Mouse (Mus musculus) embryonic facial prominence, embryonic 12.5 days (tissue): ENCODE measurements around the gene Acadsb. TPM values are rescaled to one million over a fixed set of nuclear protein-coding genes. Genes with fewer than 3 reads are reported as not detected.

Source experiments
- ATAC-seq: fragments of 200-750 bp; cut with Nextera tagmentation; 2 replicates; pipeline ENCODE4 v1.8.0; 2017; ENCODE audit not compliant: insufficient number of reproducible peaks, insufficient read depth, low FRiP score, low TSS enrichment
- H3K27ac ChIP-seq: fragments of 300-500 bp; sonication (generic); 2 replicates; pipeline ENCODE4 v1.5.1; 2016; ENCODE audit warnings: mild to moderate bottlenecking
- H3K27me3 ChIP-seq: fragments of 300-500 bp; sonication (generic); 2 replicates; pipeline ENCODE4 v1.6.1; 2016; ENCODE audit warnings: mild to moderate bottlenecking, moderate library complexity
- H3K36me3 ChIP-seq: fragments of 300-500 bp; sonication (generic); 2 replicates; pipeline ENCODE4 v1.6.1; 2016; ENCODE audit warnings: mild to moderate bottlenecking
- H3K4me1 ChIP-seq: fragments of 300-500 bp; sonication (generic); 2 replicates; pipeline ENCODE4 v1.6.1; 2016
- H3K4me2 ChIP-seq: fragments of 300-500 bp; sonication (generic); replicated peaks from 2 replicates; pipeline ENCODE4 v1.6.1; 2016; ENCODE audit warnings: mild to moderate bottlenecking, moderate library complexity
- H3K4me3 ChIP-seq: fragments of 300-500 bp; sonication (generic); 2 replicates; pipeline ENCODE4 v1.5.1; 2016; ENCODE audit warnings: mild to moderate bottlenecking
- H3K9ac ChIP-seq: fragments of 300-500 bp; sonication (generic); 2 replicates; pipeline ENCODE4 v1.6.1; 2016; ENCODE audit warnings: mild to moderate bottlenecking, moderate library complexity
- H3K9me3 ChIP-seq: fragments of 300-500 bp; sonication (generic); 2 replicates; pipeline ENCODE4 v1.6.1; 2016; ENCODE audit warnings: mild to moderate bottlenecking, moderate library complexity
- WGBS: fragments of 180-500 bp; shearing (Covaris S2); methylation state at CpG from one replicate; pipeline ENCODE4 v1.1.7; 2016; 5-methylcytosine and 5-hydroxymethylcytosine counted together
- polyA plus RNA-seq: library from polyadenylated mRNA; unstranded; fragments of >200 nt; fragmentation: Nextera tagmentation; extraction: Ambion mirVana; gene quantifications from 2 replicates; pipeline ENCODE4 v1.2.1, GENCODE M21; 2016

Acadsb gene
- polyA plus RNA-seq, 1 experiment from 2014 or later: 116 TPM

- ATAC-seq: no peak
- Histone ChIP-seq H3K4me1 (no peaks in the 10 kb centered on the region), H3K27me3 (no peaks in the 10 kb centered on the region), H3K9ac (no peak overlapping the region), H3K27ac (no peak overlapping the region), H3K4me2 (no peak overlapping the region), H3K36me3 (no peaks in the 10 kb centered on the region), H3K4me3 (no peak overlapping the region), H3K9me3 (no peaks in the 10 kb centered on the region)
- WGBS: 83% methylated on average over 3 of the region's 3 CpGs
Observed at GRCm38 (mm10) chr7:131467312-131467711, 56.9 kb downstream of the Acadsb start.

- Histone ChIP-seq H3K4me1 (no peaks in the 10 kb centered on the region), H3K4me3 (no peak overlapping the region), H3K9ac (no peak overlapping the region), H3K27me3 (no peaks in the 10 kb centered on the region), H3K27ac (no peak overlapping the region), H3K36me3 (no peaks in the 10 kb centered on the region), H3K9me3 (no peaks in the 10 kb centered on the region), H3K4me2 (no peak overlapping the region)
- WGBS: 69% methylated on average over 3 of the region's 3 CpGs
- no peak for ATAC-seq
Observed at GRCm38 (mm10) chr7:131469506-131469905, 59.1 kb downstream of the Acadsb start.

- WGBS: 85% methylated on average over 5 of the region's 5 CpGs
- ATAC-seq: no peak
Observed at GRCm38 (mm10) chr7:131471551-131471950, 61.1 kb downstream of the Acadsb start.

GRCm38 (mm10) chr7:131477140-131477539 is 66.7 kb downstream of the Acadsb start:
- H3K4me1 ChIP-seq: no peaks in the 10 kb centered on the region
- 27% methylated on average over 8 of the region's 8 CpGs for WGBS
- H3K4me2 ChIP-seq: no peak overlapping the region
- no peak for ATAC-seq
- no peak overlapping the region for H3K9ac ChIP-seq
- H3K27me3 ChIP-seq: no peaks in the 10 kb centered on the region
- H3K36me3 ChIP-seq: no peaks in the 10 kb centered on the region
- H3K27ac ChIP-seq: no peak overlapping the region
- H3K4me3 ChIP-seq: no peak overlapping the region
- H3K9me3 ChIP-seq: no peaks in the 10 kb centered on the region

More at GRCm38 (mm10) chr7:131471551-131471950, 61.1 kb downstream of the Acadsb start:
- no peak overlapping the region for H3K4me3 ChIP-seq
- no peak overlapping the region for H3K9ac ChIP-seq
- H3K4me1 ChIP-seq: no peaks in the 10 kb centered on the region
- no peaks in the 10 kb centered on the region for H3K27me3 ChIP-seq
- H3K9me3 ChIP-seq: no peaks in the 10 kb centered on the region
- H3K36me3 ChIP-seq: no peaks in the 10 kb centered on the region
- H3K27ac ChIP-seq: no peak overlapping the region
- H3K4me2 ChIP-seq: no peak overlapping the region

- WGBS: 94% methylated on average over 5 of the region's 5 CpGs
- H3K9me3 ChIP-seq: no peaks in the 10 kb centered on the region
- H3K4me3 ChIP-seq: no peak overlapping the region
- H3K27ac ChIP-seq: no peak overlapping the region
- no peak overlapping the region for H3K4me2 ChIP-seq
- H3K36me3 ChIP-seq: no peaks in the 10 kb centered on the region
- H3K9ac ChIP-seq: no peak overlapping the region
- no peaks in the 10 kb centered on the region for H3K27me3 ChIP-seq
- H3K4me1 ChIP-seq: no peaks in the 10 kb centered on the region
- no peak for ATAC-seq
Observed at GRCm38 (mm10) chr7:131478403-131478802, 68.0 kb downstream of the Acadsb start.

Other genes with a start within 250 kb of the Acadsb start
- not detected in 2 replicates for gene 5430419D17Rik, start 236.2 kb upstream of the Acadsb start, polyA plus RNA-seq
- gene Cuzd1, start 88.3 kb upstream of the Acadsb start, polyA plus RNA-seq: not detected in 2 replicates
- not detected in 2 replicates for gene Fam24b, start 81.1 kb upstream of the Acadsb start, polyA plus RNA-seq
- not detected in 2 replicates for gene Fam24a, start 76.7 kb upstream of the Acadsb start, polyA plus RNA-seq
- 21.0 and 23.4 TPM in 2 replicates for gene 2310057M21Rik, start 47.8 kb upstream of the Acadsb start, polyA plus RNA-seq
- 77.0 and 82.0 TPM in 2 replicates for gene Pstk, start 39.5 kb upstream of the Acadsb start, polyA plus RNA-seq
- gene Ikzf5, start 80 bp upstream of the Acadsb start, polyA plus RNA-seq: 16.1 and 16.3 TPM in 2 replicates
- gene Hmx3, start 132.3 kb downstream of the Acadsb start, polyA plus RNA-seq: 0.22 and 0.31 TPM in 2 replicates
- 0.38 and 0.41 TPM in 2 replicates for gene Hmx2, start 138.2 kb downstream of the Acadsb start, polyA plus RNA-seq
- 239 and 243 TPM in 2 replicates for gene Bub3, start 149.6 kb downstream of the Acadsb start, polyA plus RNA-seq